In the genomic region with DNA sequence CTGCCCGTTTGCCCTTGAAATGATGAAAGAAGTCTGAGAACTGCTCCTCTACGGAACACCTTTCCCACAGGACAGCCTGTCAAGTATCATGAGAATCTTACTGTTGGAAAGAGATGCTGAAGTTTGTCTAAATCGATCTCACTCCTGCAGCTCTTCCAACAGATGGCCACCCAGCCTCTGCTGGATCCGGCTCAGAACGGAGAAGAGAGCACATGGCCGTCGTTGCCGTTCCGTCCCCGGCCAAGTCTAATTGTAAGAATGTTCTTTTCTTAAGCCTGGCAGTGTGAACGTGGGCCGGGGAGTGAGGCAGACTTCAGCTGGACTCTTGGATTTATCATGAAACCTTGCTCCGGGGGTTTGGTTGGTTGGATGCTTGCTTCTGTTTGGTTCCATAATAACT, we compare ENCODE assay signal across 17 mouse cellular contexts.
DNase-seq lines count a peak whose midpoint lies in the region; ATAC-seq and TF ChIP-seq lines count a peak whose summit lies in the region.
"Had no signal": no experiment of that assay in that cellular context is flagged by ENCODE, and none has a peak within 500 bp of the region (broad histone marks: within the 10 kb centered on the region; RNA-seq: fewer than 3 reads in every experiment).

No protein-coding gene starts in this region.

- DNase-seq in hindbrain, postnatal 0 days (ENCODE audit: low spot score): peak; percentile 9
- peak; percentile 45 to 55 for DNase-seq in layer of hippocampus, adult 2 months (ENCODE audit: low spot score in 2 of 2)
- DNase-seq in left cerebral cortex, postnatal 10 days (ENCODE audit: extremely low spot score in 1 of 2, low spot score in 2 of 2): peak; percentile 55 to 64
- peak; percentile 62 for DNase-seq in telencephalon, adult 2 months (ENCODE audit: low read depth, low spot score)
- DNase-seq in embryo, embryonic 10.5 days (ENCODE audit: low spot score): no peak
- DNase-seq: adrenal gland, adult 8-10 months; lung, postnatal 14 days had no signal

- intact Hi-C loops in left cerebral cortex, postnatal 10 days (cut with DNase I): no loop called here

- H3K9me3 ChIP-seq in hindbrain, postnatal 0 days (ENCODE audit: low read length): no peaks in the 10 kb centered on the region
- no peaks in the 10 kb centered on the region for H3K9me3 ChIP-seq in hindbrain, embryonic 13.5 days
- no peaks in the 10 kb centered on the region for H3K9me3 ChIP-seq in heart, embryonic 11.5 days (replicated peaks; ENCODE audit: control insufficient read depth, low read length)
- H3K9me3 ChIP-seq: embryonic facial prominence, embryonic 10.5 days; heart, embryonic 10.5 days; midbrain, embryonic 15.5 days; neural tube, embryonic 13.5 days had no signal

- no peak overlapping the region for H3K9ac ChIP-seq in hindbrain, postnatal 0 days (replicated peaks; ENCODE audit: low read length)
- no peak overlapping the region for H3K9ac ChIP-seq in hindbrain, embryonic 13.5 days
- H3K9ac ChIP-seq in heart, embryonic 11.5 days (ENCODE audit: low read depth, low read length): no peak overlapping the region
- H3K9ac ChIP-seq: hindbrain, embryonic 14.5 days; midbrain, embryonic 15.5 days; neural tube, embryonic 13.5 days had no signal

- no peaks in the 10 kb centered on the region for H3K36me3 ChIP-seq in hindbrain, postnatal 0 days (ENCODE audit: insufficient read depth, low read length)
- no peaks in the 10 kb centered on the region for H3K36me3 ChIP-seq in hindbrain, embryonic 13.5 days
- no peaks in the 10 kb centered on the region for H3K36me3 ChIP-seq in heart, embryonic 11.5 days (ENCODE audit: control insufficient read depth, insufficient read depth, low read length)
- H3K36me3 ChIP-seq: embryonic facial prominence, embryonic 10.5 days; heart, embryonic 10.5 days; midbrain, embryonic 15.5 days; neural tube, embryonic 13.5 days had no signal

- WGBS in hindbrain, postnatal 0 days: 76% methylated on average over 13 of the region's 13 CpGs
- WGBS in hindbrain, embryonic 13.5 days: 93% methylated on average over 13 of the region's 13 CpGs
- 89% methylated on average over 13 of the region's 13 CpGs for WGBS in heart, embryonic 11.5 days (ENCODE audit: insufficient replicate concordance)

- TF ChIP-seq CTCF in hindbrain, postnatal 0 days (IDR thresholded peaks at IDR 0.05; ENCODE audit: low read depth): no peak
- TF ChIP-seq CTCF in layer of hippocampus, adult 2 months (conservative IDR thresholded peaks at IDR 0.05): no peak

- ATAC-seq in hindbrain, postnatal 0 days: no peak
- ATAC-seq in hindbrain, embryonic 13.5 days (ENCODE audit: low FRiP score): no peak
- ATAC-seq in heart, embryonic 11.5 days (replicated peaks; ENCODE audit: insufficient number of reproducible peaks, low FRiP score, low TSS enrichment): no peak
- ATAC-seq: midbrain, embryonic 15.5 days; Patski had no signal

- no peak overlapping the region for H3K4me2 ChIP-seq in hindbrain, postnatal 0 days (ENCODE audit: low read depth, low read length)
- H3K4me2 ChIP-seq in hindbrain, embryonic 13.5 days: no peak overlapping the region
- H3K4me2 ChIP-seq in heart, embryonic 11.5 days: no peak overlapping the region
- H3K4me2 ChIP-seq: hindbrain, embryonic 14.5 days; midbrain, embryonic 15.5 days; neural tube, embryonic 13.5 days had no signal

- H3K4me3 ChIP-seq in hindbrain, postnatal 0 days (ENCODE audit: low read length): no peak overlapping the region
- no peak overlapping the region for H3K4me3 ChIP-seq in hindbrain, embryonic 13.5 days
- no peak overlapping the region for H3K4me3 ChIP-seq in layer of hippocampus, adult 2 months
- no peak overlapping the region for H3K4me3 ChIP-seq in heart, embryonic 11.5 days (ENCODE audit: low read depth, low read length)
- H3K4me3 ChIP-seq: embryonic facial prominence, embryonic 10.5 days; heart, embryonic 10.5 days; midbrain, embryonic 15.5 days; neural tube, embryonic 13.5 days had no signal

- H3K27me3 ChIP-seq in hindbrain, postnatal 0 days (ENCODE audit: insufficient read depth, low read length): no peaks in the 10 kb centered on the region
- H3K27me3 ChIP-seq in hindbrain, embryonic 13.5 days: no peaks in the 10 kb centered on the region
- H3K27me3 ChIP-seq in heart, embryonic 11.5 days (ENCODE audit: control insufficient read depth, insufficient read depth, low read length): no peaks in the 10 kb centered on the region
- H3K27me3 ChIP-seq: CH12.LX; midbrain, embryonic 15.5 days; neural tube, embryonic 13.5 days; Patski had no signal

- no peaks in the 10 kb centered on the region for H3K4me1 ChIP-seq in hindbrain, postnatal 0 days (ENCODE audit: insufficient read depth, low read length)
- H3K4me1 ChIP-seq in hindbrain, embryonic 13.5 days (replicated peaks): no peaks in the 10 kb centered on the region
- H3K4me1 ChIP-seq in heart, embryonic 11.5 days (ENCODE audit: control insufficient read depth, insufficient read depth, low read length): no peaks in the 10 kb centered on the region
- H3K4me1 ChIP-seq: embryonic facial prominence, embryonic 10.5 days; heart, embryonic 10.5 days; midbrain, embryonic 15.5 days; neural tube, embryonic 13.5 days had no signal

- H3K27ac ChIP-seq in hindbrain, postnatal 0 days: no peak overlapping the region
- no peak overlapping the region for H3K27ac ChIP-seq in hindbrain, embryonic 13.5 days
- no peak overlapping the region for H3K27ac ChIP-seq in layer of hippocampus, adult 2 months
- no peak overlapping the region for H3K27ac ChIP-seq in heart, embryonic 11.5 days (ENCODE audit: low read depth, low read length)
- H3K27ac ChIP-seq: embryonic facial prominence, embryonic 10.5 days; heart, embryonic 10.5 days; hindbrain, embryonic 14.5 days; kidney, postnatal 0 days; midbrain, embryonic 15.5 days; neural tube, embryonic 13.5 days had no signal
